Mouse (Mus musculus) liver, embryonic 13.5 days (tissue): ENCODE data around the gene Lenep. TPM values are rescaled to one million over a fixed set of nuclear protein-coding genes. Genes with fewer than 3 reads are reported as not detected.

Experiments
- ATAC-seq: fragments of 200-750 bp; cut with Nextera tagmentation; 2 replicates; pipeline ENCODE4 v1.8.0; 2017; ENCODE audit warnings: low read depth, mild to moderate bottlenecking, moderate number of reproducible peaks, moderate library complexity
- DNase-seq: peaks from one replicate; pipeline ENCODE4 v3.0.0; 2022
- H3K27ac ChIP-seq: fragments of 300-500 bp; sonication (generic); 2 replicates; pipeline ENCODE4 v1.5.1; 2015; ENCODE audit warnings: moderate library complexity, mild to moderate bottlenecking, inconsistent platforms
- H3K27me3 ChIP-seq: fragments of 300-500 bp; sonication (generic); 2 replicates; pipeline ENCODE4 v1.6.1; 2015; ENCODE audit warnings: mild to moderate bottlenecking, inconsistent platforms
- H3K36me3 ChIP-seq: fragments of 300-500 bp; sonication (generic); 2 replicates; pipeline ENCODE4 v1.6.1; 2015; ENCODE audit warnings: mild to moderate bottlenecking, inconsistent platforms
- H3K4me1 ChIP-seq: fragments of 300-500 bp; sonication (generic); replicated peaks from 2 replicates; pipeline ENCODE4 v1.6.1; 2015; ENCODE audit warnings: inconsistent platforms
- H3K4me2 ChIP-seq: fragments of 300-500 bp; sonication (generic); 2 replicates; pipeline ENCODE4 v1.6.1; 2015; ENCODE audit warnings: inconsistent platforms, mild to moderate bottlenecking, moderate library complexity
- H3K4me3 ChIP-seq: fragments of 300-500 bp; sonication (generic); replicated peaks from 2 replicates; pipeline ENCODE4 v1.5.1; 2015; ENCODE audit warnings: mild to moderate bottlenecking, inconsistent platforms
- H3K9ac ChIP-seq: fragments of 300-500 bp; sonication (generic); 2 replicates; pipeline ENCODE4 v1.6.1; 2015; ENCODE audit warnings: mild to moderate bottlenecking, inconsistent platforms
- H3K9me3 ChIP-seq: fragments of 300-500 bp; sonication (generic); replicated peaks from 2 replicates; pipeline ENCODE4 v1.6.1; 2016; ENCODE audit warnings: inconsistent platforms
- WGBS: fragments of 180-500 bp; shearing (Covaris S2); methylation state at CpG from one replicate; pipeline ENCODE4 v1.1.7; 2015; ENCODE audit not compliant: insufficient replicate concordance; 5-methylcytosine and 5-hydroxymethylcytosine counted together
- polyA plus RNA-seq: library from polyadenylated mRNA; unstranded; fragments of >200 nt; fragmentation: Nextera tagmentation; extraction: Ambion mirVana; gene quantifications from 2 replicates; pipeline ENCODE4 v1.2.1, GENCODE M21; 2015

Gene Lenep
- polyA plus RNA-seq, 1 experiment from 2014 or later = not detected

GRCm38 (mm10) chr3:89365486-89366414, 36.8 kb downstream of the Lenep start:
- no peak overlapping the region for H3K9ac ChIP-seq
- H3K9me3 ChIP-seq = no peaks in the 10 kb centered on the region
- no peaks in the 10 kb centered on the region for H3K27me3 ChIP-seq
- no peak overlapping the region for H3K27ac ChIP-seq
- ATAC-seq (no peak), DNase-seq (no peak)
- no peak overlapping the region for H3K4me2 ChIP-seq
- no peaks in the 10 kb centered on the region for H3K4me1 ChIP-seq
- no peaks in the 10 kb centered on the region for H3K36me3 ChIP-seq
- 58% methylated on average over 20 of the region's 20 CpGs for WGBS
- H3K4me3 ChIP-seq = no peak overlapping the region

- Histone ChIP-seq H3K4me1 (no peaks in the 10 kb centered on the region), H3K4me2 (no peak within 1 kb of the TSS), H3K36me3 (no peaks in the 10 kb centered on the region), H3K9me3 (no peaks in the 10 kb centered on the region), H3K4me3 (no peak within 1 kb of the TSS), H3K27ac (no peak within 1 kb of the TSS), H3K9ac (no peak within 1 kb of the TSS), H3K27me3 (no peaks in the 10 kb centered on the region)
- no peak for DNase-seq
- WGBS = 81% methylated on average over 11 of the region's 11 CpGs
- ATAC-seq = no peak
Observed at GRCm38 (mm10) chr3:89365153-89365485, 37.5 kb downstream of the Lenep start, which contains the start of gene Dcst1. TSS of gene Dcst1 (minus strand) at chr3:89365253.

- Histone ChIP-seq H3K9ac (no peak overlapping the region), H3K27ac (no peak overlapping the region), H3K27me3 (no peaks in the 10 kb centered on the region), H3K9me3 (no peaks in the 10 kb centered on the region), H3K4me1 (no peaks in the 10 kb centered on the region), H3K4me2 (no peak overlapping the region), H3K36me3 (no peaks in the 10 kb centered on the region), H3K4me3 (no peak overlapping the region)
- no peak for DNase-seq
- no peak for ATAC-seq
- 63% methylated on average over 8 of the region's 8 CpGs for WGBS
Observed at GRCm38 (mm10) chr3:89364631-89365030, 38.0 kb downstream of the Lenep start.

- WGBS = 72% methylated on average over 7 of the region's 7 CpGs
- no peaks in the 10 kb centered on the region for H3K9me3 ChIP-seq
- no peak within 1 kb of the TSS for H3K4me3 ChIP-seq
- H3K27me3 ChIP-seq = peaks cover 8% of the 10 kb centered on the region; the same call in 1 of the 2 replicates
- no peak within 1 kb of the TSS for H3K4me2 ChIP-seq
- H3K4me1 ChIP-seq = no peaks in the 10 kb centered on the region
- H3K36me3 ChIP-seq = no peaks in the 10 kb centered on the region
- ATAC-seq (no peak), DNase-seq (no peak)
- no peak within 1 kb of the TSS for H3K27ac ChIP-seq
- no peak within 1 kb of the TSS for H3K9ac ChIP-seq
Observed at GRCm38 (mm10) chr3:89361675-89362074, 40.9 kb downstream of the Lenep start, which contains the start of gene Dcst2. TSS of gene Dcst2 (plus strand) at chr3:89361975.

- Histone ChIP-seq H3K4me2 (no peak overlapping the region), H3K36me3 (no peaks in the 10 kb centered on the region), H3K4me3 (no peak overlapping the region), H3K27ac (no peak overlapping the region), H3K27me3 (peaks cover 14% of the 10 kb centered on the region), H3K9me3 (no peaks in the 10 kb centered on the region), H3K9ac (no peak overlapping the region), H3K4me1 (peaks cover 3% of the 10 kb centered on the region; the same call in 1 of the 2 replicates)
- DNase-seq = no peak
- no peak for ATAC-seq
- 30% methylated on average over 3 of the region's 3 CpGs for WGBS
Observed at GRCm38 (mm10) chr3:89360237-89360636, 42.4 kb downstream of the Lenep start.

GRCm38 (mm10) chr3:89359630-89360029, 43.0 kb downstream of the Lenep start:
- H3K9ac ChIP-seq = no peak overlapping the region
- H3K4me3 ChIP-seq = no peak overlapping the region
- peaks cover 14% of the 10 kb centered on the region for H3K27me3 ChIP-seq
- H3K27ac ChIP-seq = no peak overlapping the region
- H3K4me2 ChIP-seq = no peak overlapping the region
- no peak for ATAC-seq
- DNase-seq = no peak
- H3K36me3 ChIP-seq = no peaks in the 10 kb centered on the region
- no peaks in the 10 kb centered on the region for H3K9me3 ChIP-seq
- peaks cover 5% of the 10 kb centered on the region; the same call in 1 of the 2 replicates for H3K4me1 ChIP-seq
- 54% methylated on average over 6 of the region's 6 CpGs for WGBS

GRCm38 (mm10) chr3:89356029-89356428, 46.6 kb downstream of the Lenep start:
- H3K9ac ChIP-seq = no peak overlapping the region
- DNase-seq (no peak), ATAC-seq (no peak)
- no peak overlapping the region for H3K4me2 ChIP-seq
- H3K4me1 ChIP-seq = peaks cover 9% of the 10 kb centered on the region; the same call in 1 of the 2 replicates
- peaks cover 46% of the 10 kb centered on the region for H3K27me3 ChIP-seq
- H3K4me3 ChIP-seq = no peak overlapping the region
- H3K9me3 ChIP-seq = no peaks in the 10 kb centered on the region
- WGBS = 51% methylated on average over 9 of the region's 9 CpGs
- no peak overlapping the region for H3K27ac ChIP-seq
- H3K36me3 ChIP-seq = no peaks in the 10 kb centered on the region

GRCm38 (mm10) chr3:89355512-89355902, 47.1 kb downstream of the Lenep start:
- 53% methylated on average over 6 of the region's 6 CpGs for WGBS
- ATAC-seq (no peak), DNase-seq (no peak)

GRCm38 (mm10) chr3:89354816-89355511, 47.6 kb downstream of the Lenep start:
- whole genome bisulfite sequencing = 13% methylated on average over 5 of the region's 5 CpGs
- Histone ChIP-seq H3K4me3 (no peak overlapping the region), H3K4me2 (no peak overlapping the region), H3K36me3 (no peaks in the 10 kb centered on the region), H3K9me3 (no peaks in the 10 kb centered on the region), H3K9ac (no peak overlapping the region), H3K4me1 (peaks cover 15% of the 10 kb centered on the region), H3K27ac (no peak overlapping the region), H3K27me3 (peaks cover 54% of the 10 kb centered on the region)
- peak; percentile 55 for DNase-seq
- ATAC-seq = 0 out of 2 replicates have a peak, but pooled peaks have one; percentile 20

More at GRCm38 (mm10) chr3:89355512-89355902, 47.1 kb downstream of the Lenep start:
- no peak overlapping the region for H3K4me3 ChIP-seq
- no peaks in the 10 kb centered on the region for H3K36me3 ChIP-seq
- H3K4me1 ChIP-seq = peaks cover 9% of the 10 kb centered on the region
- H3K4me2 ChIP-seq = no peak overlapping the region
- peaks cover 49% of the 10 kb centered on the region for H3K27me3 ChIP-seq
- no peaks in the 10 kb centered on the region for H3K9me3 ChIP-seq
- no peak overlapping the region for H3K27ac ChIP-seq
- H3K9ac ChIP-seq = no peak overlapping the region

GRCm38 (mm10) chr3:89351271-89351670, 51.3 kb downstream of the Lenep start:
- DNase-seq = no peak
- Histone ChIP-seq H3K36me3 (no peaks in the 10 kb centered on the region), H3K9me3 (no peaks in the 10 kb centered on the region), H3K27me3 (peaks cover 76% of the 10 kb centered on the region), H3K9ac (no peak overlapping the region), H3K27ac (no peak overlapping the region), H3K4me3 (no peak overlapping the region), H3K4me1 (peaks cover 33% of the 10 kb centered on the region), H3K4me2 (no peak overlapping the region)
- WGBS = 60% methylated on average over 5 of the region's 5 CpGs
- no peak for ATAC-seq
